Mouse (Mus musculus): Measurements from ENCODE around the gene Gm44596.

DNA sequence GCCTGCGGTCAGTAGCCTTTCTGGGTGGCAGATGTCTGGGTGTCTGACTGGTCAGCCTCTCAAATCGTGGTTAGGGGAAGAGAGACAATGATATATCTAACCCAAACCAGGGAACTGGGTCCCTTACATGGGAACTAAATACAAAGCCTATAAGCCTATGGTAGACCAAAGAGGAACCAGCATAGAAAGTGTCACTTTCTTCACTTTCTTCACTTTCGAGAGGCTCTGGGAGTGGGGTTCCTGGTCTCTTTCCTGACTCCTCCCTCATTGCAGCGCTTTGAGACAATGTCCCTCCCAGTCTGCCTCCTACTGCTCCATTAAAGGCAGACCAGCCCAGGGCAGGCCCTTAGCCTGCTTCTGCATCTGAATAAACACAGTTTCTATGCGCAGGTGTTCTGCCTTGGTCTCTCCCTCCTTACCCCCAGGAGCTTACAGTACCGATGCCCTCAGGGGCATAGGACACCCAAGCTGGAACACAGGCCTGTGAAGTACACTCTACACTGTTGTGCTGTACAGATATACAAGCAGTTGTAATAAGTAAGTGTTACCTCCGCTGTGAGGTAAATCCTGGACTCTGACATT is 33.3 kb downstream of the Gm44596 start:
- TF ChIP-seq CTCF (IDR thresholded peaks at IDR 0.05) (no peak), EP300 (IDR thresholded peaks at IDR 0.05) (no peak)
